Mouse (Mus musculus) heart, embryonic 11.5 days (tissue): ENCODE data around the gene Ash1l. TPM values are rescaled to one million over a fixed set of nuclear protein-coding genes. Genes with fewer than 3 reads are reported as not detected.
A peak's percentile ranks its signal among the peaks of the same experiment; 100 is the strongest.

Experiments
- ATAC-seq: fragments of 200-750 bp; cut with Nextera tagmentation; replicated peaks from 2 replicates; pipeline ENCODE4 v1.8.0; 2017; ENCODE audit warnings: moderate library complexity; ENCODE audit not compliant: insufficient number of reproducible peaks, low FRiP score, low TSS enrichment
- H3K27ac ChIP-seq: fragments of 300-500 bp; sonication (generic); 2 replicates; pipeline ENCODE4 v1.5.1; 2014; ENCODE audit warnings: mild to moderate bottlenecking, low read depth, low read length
- H3K27me3 ChIP-seq: fragments of 300-500 bp; sonication (generic); 2 replicates; pipeline ENCODE4 v1.6.1; 2014; ENCODE audit warnings: mild to moderate bottlenecking, low read length, mixed read lengths; ENCODE audit not compliant: control insufficient read depth, insufficient read depth
- H3K36me3 ChIP-seq: fragments of 300-500 bp; sonication (generic); 2 replicates; pipeline ENCODE4 v1.6.1; 2014; ENCODE audit warnings: mild to moderate bottlenecking, low read length, moderate library complexity, mixed read lengths; ENCODE audit not compliant: control insufficient read depth, insufficient read depth
- H3K4me1 ChIP-seq: fragments of 300-500 bp; sonication (generic); 2 replicates; pipeline ENCODE4 v1.6.1; 2014; ENCODE audit warnings: low read length; ENCODE audit not compliant: control insufficient read depth, insufficient read depth
- H3K4me2 ChIP-seq: fragments of 300-500 bp; sonication (generic); 2 replicates; pipeline ENCODE4 v1.6.1; 2014; ENCODE audit warnings: mild to moderate bottlenecking, moderate library complexity
- H3K4me3 ChIP-seq: fragments of 300-500 bp; sonication (generic); 2 replicates; pipeline ENCODE4 v1.5.1; 2014; ENCODE audit warnings: low read depth, low read length
- H3K9ac ChIP-seq: fragments of 300-500 bp; sonication (generic); 2 replicates; pipeline ENCODE4 v1.6.1; 2014; ENCODE audit warnings: mild to moderate bottlenecking, low read depth, low read length, moderate library complexity
- H3K9me3 ChIP-seq: fragments of 300-500 bp; sonication (generic); replicated peaks from 2 replicates; pipeline ENCODE4 v1.6.1; 2016; ENCODE audit warnings: low read length; ENCODE audit not compliant: control insufficient read depth
- WGBS: fragments of 180-500 bp; shearing (Covaris S2); extraction: QIAGEN DNeasy Blood & Tissue Kit; methylation state at CpG from one replicate; pipeline ENCODE4 v1.1.7; 2014; ENCODE audit not compliant: insufficient replicate concordance; 5-methylcytosine and 5-hydroxymethylcytosine counted together
- polyA plus RNA-seq: library from polyadenylated mRNA; unstranded; fragments of >200 nt; fragmentation: Nextera tagmentation; extraction: Ambion mirVana; gene quantifications from 2 replicates; pipeline ENCODE4 v1.2.1, GENCODE M21; 2014

The Ash1l gene
- polyA plus RNA-seq, 1 experiment from 2014 or later, result 18.0 TPM

DNA sequence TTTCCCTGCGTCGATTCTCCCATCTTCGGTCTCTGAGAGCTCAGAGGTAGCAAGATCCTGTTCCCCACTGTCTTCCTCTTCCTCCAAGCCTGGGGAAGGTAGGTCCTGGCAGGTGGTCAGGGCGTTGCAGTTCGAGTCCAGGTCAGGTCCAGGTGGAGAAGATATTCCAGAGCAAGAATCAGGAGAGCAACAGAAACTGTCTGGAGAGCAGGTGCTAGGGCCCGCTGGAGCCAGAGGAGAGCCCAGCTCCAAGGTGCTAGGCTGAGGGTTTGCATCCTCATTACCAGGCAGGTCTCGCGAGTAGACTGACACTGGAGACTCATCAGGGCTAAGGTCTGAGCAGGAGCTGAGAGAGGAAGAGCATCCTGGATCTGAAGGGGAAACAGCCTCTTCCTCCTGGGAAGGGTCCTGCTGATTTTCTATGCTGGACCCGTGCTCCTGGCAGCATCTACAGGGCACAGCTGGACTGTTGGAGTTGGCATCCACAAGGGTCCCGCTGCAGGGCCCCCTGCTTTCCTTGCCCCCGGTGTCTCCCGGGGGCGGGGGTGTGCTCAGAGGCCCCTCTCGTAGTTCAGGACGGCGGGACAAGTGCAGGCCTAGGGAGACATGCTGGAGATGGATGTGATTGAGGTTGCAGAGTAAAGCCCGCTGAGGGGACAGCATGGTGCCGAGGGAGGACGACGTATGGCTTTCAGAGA is 141.5 kb downstream of the Ash1l start:
- H3K9me3 ChIP-seq, result no peaks in the 10 kb centered on the region
- H3K27me3 ChIP-seq, result peaks cover 17% of the 10 kb centered on the region
- 9% methylated on average over 20 of the region's 20 CpGs for WGBS
- H3K4me2 ChIP-seq, result peak overlapping the region; percentile 94
- peak overlapping the region; percentile 60 for H3K4me3 ChIP-seq
- H3K36me3 ChIP-seq, result peaks cover 13% of the 10 kb centered on the region
- ATAC-seq, result no peak
- H3K4me1 ChIP-seq, result peaks cover 27% of the 10 kb centered on the region
- H3K27ac ChIP-seq, result no peak overlapping the region
- no peak overlapping the region; the same call in 1 of the 2 replicates for H3K9ac ChIP-seq

DNA sequence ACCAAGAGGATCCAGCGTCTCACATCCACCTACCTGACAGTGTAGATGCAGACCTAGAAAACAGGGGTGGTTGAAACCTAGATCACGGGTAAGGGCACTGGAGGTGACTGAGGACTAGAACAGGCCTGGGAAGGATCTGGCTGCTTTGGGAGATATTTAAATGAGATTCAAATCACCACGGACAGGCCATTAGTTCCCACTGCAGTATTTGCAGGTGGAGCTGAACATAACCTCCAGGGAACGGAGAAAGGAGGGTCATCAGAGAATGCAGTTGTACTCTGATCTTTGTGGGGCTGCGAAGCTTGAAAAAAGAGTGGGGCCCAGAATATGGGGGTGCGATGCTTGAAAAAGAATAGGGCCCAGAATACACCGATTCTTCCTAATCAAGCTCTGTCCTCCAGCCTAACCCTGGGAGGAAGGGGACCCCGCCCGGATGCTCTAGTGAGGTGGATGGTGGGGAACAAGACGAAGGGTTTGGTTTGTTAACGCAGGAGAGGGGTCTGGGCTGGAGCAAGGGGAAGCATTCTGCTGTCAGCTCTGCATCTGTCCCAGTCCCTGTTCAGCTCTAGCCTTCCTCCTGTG is 142.2 kb downstream of the Ash1l start:
- 25% methylated on average over 11 of the region's 11 CpGs for WGBS
- Histone ChIP-seq H3K27ac (no peak overlapping the region), H3K36me3 (peaks cover 16% of the 10 kb centered on the region), H3K9me3 (no peaks in the 10 kb centered on the region), H3K9ac (no peak overlapping the region), H3K4me1 (peaks cover 25% of the 10 kb centered on the region), H3K4me2 (peak overlapping the region; percentile 57), H3K27me3 (peaks cover 17% of the 10 kb centered on the region), H3K4me3 (peak overlapping the region; percentile 33)
- ATAC-seq, result no peak

DNA sequence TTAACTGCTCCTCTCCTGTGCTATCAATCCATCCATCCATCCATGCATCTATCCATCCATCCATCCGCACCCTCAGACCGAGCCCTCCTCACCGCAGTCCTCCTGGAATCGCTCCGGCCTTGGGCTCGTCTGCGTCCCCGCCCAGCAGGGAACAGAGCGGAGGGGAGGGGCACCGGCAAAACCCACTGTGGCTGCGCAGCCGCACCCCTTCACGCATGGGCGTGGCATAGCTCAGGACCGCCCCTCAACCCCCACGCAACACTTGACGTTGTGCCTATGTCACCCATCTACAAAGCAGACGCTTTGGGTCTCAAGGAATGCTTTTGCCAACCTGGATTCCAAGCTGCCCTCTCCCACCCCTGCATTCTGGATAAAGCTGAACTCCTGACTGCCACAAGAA is 142.8 kb downstream of the Ash1l start, which contains the start of gene Rusc1:
Gene Rusc1 (minus strand): TSS at position 137 of the 400 bp plus-strand sequence.
- Histone ChIP-seq H3K27ac (no peak within 1 kb of the TSS), H3K4me3 (peak within 1 kb of the TSS; percentile 33), H3K27me3 (peaks cover 17% of the 10 kb centered on the region), H3K4me1 (peaks cover 21% of the 10 kb centered on the region), H3K9me3 (no peaks in the 10 kb centered on the region), H3K4me2 (peak within 1 kb of the TSS; percentile 57), H3K36me3 (peaks cover 17% of the 10 kb centered on the region), H3K9ac (no peak within 1 kb of the TSS)
- 2% methylated on average over 18 of the region's 18 CpGs for WGBS
- no peak for ATAC-seq

DNA sequence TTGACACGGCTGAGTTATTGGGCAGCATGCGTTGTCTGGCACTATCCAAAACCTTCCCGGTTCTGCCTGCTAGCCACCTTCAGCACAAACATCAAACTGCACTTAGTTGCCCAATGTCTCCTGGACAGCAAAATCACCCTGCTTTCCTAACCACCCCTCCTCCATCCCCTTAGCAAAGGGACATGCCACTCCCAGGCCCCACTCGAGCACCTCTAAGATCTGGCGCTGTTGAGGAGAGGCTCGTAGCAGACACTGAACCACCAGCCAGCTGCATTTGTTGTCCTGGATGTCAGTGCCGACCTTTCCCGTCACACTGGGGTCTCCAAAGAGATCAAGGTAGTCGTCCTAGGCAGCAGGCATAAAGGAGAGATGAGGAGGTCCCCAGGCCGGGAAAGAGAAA is 143.6 kb downstream of the Ash1l start:
- 81% methylated on average over 10 of the region's 10 CpGs for WGBS
- no peak overlapping the region for H3K27ac ChIP-seq
- no peak overlapping the region for H3K4me2 ChIP-seq
- no peaks in the 10 kb centered on the region for H3K9me3 ChIP-seq
- peaks cover 22% of the 10 kb centered on the region for H3K36me3 ChIP-seq
- peaks cover 13% of the 10 kb centered on the region for H3K27me3 ChIP-seq
- H3K4me1 ChIP-seq, result peaks cover 14% of the 10 kb centered on the region
- ATAC-seq, result no peak
- H3K9ac ChIP-seq, result no peak overlapping the region
- H3K4me3 ChIP-seq, result no peak overlapping the region

DNA sequence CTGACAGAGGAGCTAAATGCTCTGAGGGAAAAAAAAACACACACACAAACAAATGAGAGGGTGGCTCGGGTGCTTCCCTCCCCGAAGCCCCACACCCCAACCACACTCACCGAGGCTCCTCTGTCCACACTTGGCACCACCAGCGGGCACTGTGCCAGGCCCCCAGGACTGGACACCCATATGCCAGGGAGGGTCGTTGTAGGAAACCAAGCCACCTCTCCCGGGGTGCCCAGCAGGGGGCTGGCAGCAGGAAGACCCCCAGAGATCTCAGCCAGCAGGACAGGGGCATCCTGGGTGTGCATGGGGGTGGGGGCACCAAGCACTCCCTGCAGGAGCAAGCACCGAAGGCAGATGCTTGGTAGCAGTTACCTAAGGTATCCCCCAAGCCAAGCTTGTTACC is 150.4 kb downstream of the Ash1l start, which contains the start of gene Gm43738:
Gene Gm43738 (minus strand): TSS at position 289 of the 400 bp plus-strand sequence.
- Histone ChIP-seq H3K27me3 (no peaks in the 10 kb centered on the region), H3K4me2 (peak within 1 kb of the TSS; percentile 74), H3K4me1 (peaks cover 8% of the 10 kb centered on the region), H3K9ac (peak within 1 kb of the TSS; percentile 75), H3K4me3 (peak within 1 kb of the TSS; percentile 78), H3K9me3 (no peaks in the 10 kb centered on the region), H3K36me3 (peaks cover 13% of the 10 kb centered on the region), H3K27ac (no peak within 1 kb of the TSS)
- WGBS, result 48% methylated on average over 7 of the region's 7 CpGs
- no peak for ATAC-seq

DNA sequence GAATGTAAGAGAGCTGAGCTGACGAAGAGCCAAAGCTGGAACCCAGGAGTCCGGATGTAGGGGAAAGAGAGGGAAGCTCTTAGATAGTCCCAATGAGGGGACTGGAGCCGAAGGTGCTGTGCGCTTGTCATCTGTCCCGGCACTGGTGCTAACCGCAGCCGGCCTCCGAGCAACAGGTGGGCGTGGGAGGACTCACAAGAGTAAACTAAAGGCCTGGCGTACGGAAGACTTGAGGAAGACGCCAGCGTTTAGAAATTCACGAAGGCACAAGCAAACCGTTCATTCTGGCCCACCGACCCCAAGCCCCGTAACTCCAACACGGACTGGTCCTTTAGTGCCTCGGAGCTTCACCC is 151.0 kb downstream of the Ash1l start:
- Histone ChIP-seq H3K4me1 (peaks cover 8% of the 10 kb centered on the region), H3K4me3 (peak overlapping the region; percentile 78), H3K27ac (no peak overlapping the region), H3K27me3 (no peaks in the 10 kb centered on the region), H3K9ac (peak overlapping the region; percentile 75), H3K36me3 (peaks cover 11% of the 10 kb centered on the region), H3K4me2 (peak overlapping the region; percentile 74), H3K9me3 (no peaks in the 10 kb centered on the region)
- ATAC-seq, result no peak
- under 1% methylated on average over 19 of the region's 19 CpGs for WGBS

DNA sequence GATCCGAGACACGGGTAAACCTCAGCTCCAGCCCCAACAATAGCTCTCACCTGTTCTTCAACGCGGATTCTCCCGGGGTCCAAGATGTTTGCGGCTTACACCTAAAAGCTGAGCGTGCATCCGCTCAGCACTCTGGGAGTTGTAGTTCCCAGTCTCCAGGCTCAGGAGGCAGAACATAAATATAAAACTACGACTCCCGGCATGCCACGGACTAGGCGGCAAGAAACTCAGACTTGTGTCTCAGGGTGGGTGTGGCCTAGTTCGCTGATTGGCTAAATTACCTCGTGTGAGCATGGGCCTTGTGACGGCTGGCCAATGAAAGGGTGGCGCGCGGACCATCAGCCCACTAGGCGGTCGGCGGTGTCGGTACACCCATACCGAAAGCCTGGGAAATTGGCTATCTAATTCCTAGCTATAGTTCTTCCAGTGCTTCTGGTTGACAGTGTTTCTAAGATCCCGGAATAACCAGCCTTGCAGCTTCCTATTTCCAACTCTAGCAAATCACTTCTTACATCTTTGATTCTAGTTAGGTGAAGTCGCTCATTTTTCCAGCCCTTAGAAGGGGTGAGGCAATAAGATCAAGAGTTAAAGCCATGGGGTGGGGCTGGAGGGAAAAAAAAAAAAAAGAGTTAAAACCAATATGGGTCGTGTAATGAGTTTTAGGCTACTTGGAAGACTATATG is 151.5 kb downstream of the Ash1l start, which contains the start of gene Fdps:
Gene Fdps (minus strand): TSS at position 148 of the 683 bp plus-strand sequence.
- Histone ChIP-seq H3K27me3 (no peaks in the 10 kb centered on the region), H3K9ac (peak within 1 kb of the TSS; percentile 75), H3K36me3 (peaks cover 10% of the 10 kb centered on the region), H3K4me1 (peaks cover 8% of the 10 kb centered on the region), H3K9me3 (no peaks in the 10 kb centered on the region), H3K27ac (no peak within 1 kb of the TSS), H3K4me2 (peak within 1 kb of the TSS; percentile 74), H3K4me3 (peak within 1 kb of the TSS; percentile 78)
- ATAC-seq, result peak; percentile 100
- WGBS, result under 1% methylated on average over 26 of the region's 26 CpGs

DNA sequence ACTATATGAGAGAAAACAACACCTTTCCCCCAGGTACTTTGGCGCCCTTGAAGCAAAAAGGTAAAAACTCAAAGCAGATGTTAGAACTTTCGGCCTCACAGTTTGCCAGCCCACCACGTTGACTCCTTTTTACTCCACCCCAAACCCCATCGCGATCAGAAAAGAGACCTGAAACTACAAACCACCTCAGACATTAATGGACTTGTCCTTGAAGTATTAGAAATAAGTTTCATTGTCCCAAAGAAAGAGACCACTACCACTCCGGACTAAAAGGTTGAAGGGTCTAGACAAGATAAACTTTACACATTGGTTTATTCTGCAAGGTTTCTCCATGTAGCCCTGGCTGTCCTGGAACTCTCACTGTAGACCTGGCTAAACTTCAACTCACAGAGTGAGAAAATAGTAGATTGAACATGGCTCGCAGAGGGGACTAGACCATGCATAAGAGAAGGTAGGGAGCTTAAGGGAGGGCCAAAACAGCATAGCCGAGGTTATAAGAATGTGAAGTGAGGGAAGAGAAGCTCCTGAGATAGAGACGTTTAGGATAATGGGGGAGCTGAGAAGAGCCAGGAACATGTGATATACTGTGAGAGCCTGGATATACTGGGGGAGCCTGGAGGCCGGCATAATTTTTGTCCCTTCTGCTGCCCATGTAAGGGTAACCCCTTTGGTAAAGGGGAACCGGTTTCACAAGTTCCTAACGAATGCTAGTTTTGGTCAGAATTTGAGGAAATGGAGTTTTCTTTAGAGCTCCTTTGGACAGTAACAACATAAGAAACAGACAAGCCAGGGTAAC is 152.3 kb downstream of the Ash1l start:
- WGBS, result 57% methylated on average over 12 of the region's 12 CpGs

More for the DNA sequence above, 152.3 kb downstream of the Ash1l start:
- H3K4me2 ChIP-seq, result peak overlapping the region; percentile 62
- H3K9me3 ChIP-seq, result no peaks in the 10 kb centered on the region
- peaks cover 8% of the 10 kb centered on the region for H3K4me1 ChIP-seq
- no peak for ATAC-seq
- peak overlapping the region; percentile 78; the same call in 1 of the 2 replicates for H3K4me3 ChIP-seq
- H3K27me3 ChIP-seq, result no peaks in the 10 kb centered on the region
- H3K36me3 ChIP-seq, result peaks cover 7% of the 10 kb centered on the region
- H3K9ac ChIP-seq, result no peak overlapping the region
- no peak overlapping the region for H3K27ac ChIP-seq
